Mouse (Mus musculus): ENCODE data around the gene Rbms1. TPM values are rescaled to one million over a fixed set of nuclear protein-coding genes. Genes with fewer than 3 reads are reported as not detected.

The Rbms1 gene
- total and polyA plus RNA-seq, 2 experiments from 2014 or later: 16.2 to 38.2 TPM

- no peaks in the 10 kb centered on the region for H3K27me3 ChIP-seq (ENCODE audit: insufficient read depth, low read length)
- no peaks in the 10 kb centered on the region for H3K36me3 ChIP-seq (ENCODE audit: insufficient read depth)
- H3K27ac ChIP-seq (ENCODE audit: low read depth, low read length): no peak overlapping the region
- H3K4me3 ChIP-seq (ENCODE audit: low read depth, low read length): no peak overlapping the region
- no peak for TF ChIP-seq CTCF (IDR thresholded peaks at IDR 0.05; ENCODE audit: low read depth)
- ATAC-seq: no peak
- H3K9ac ChIP-seq: no peak overlapping the region
- no peaks in the 10 kb centered on the region for H3K9me3 ChIP-seq (ENCODE audit: low read length)
- H3K4me1 ChIP-seq (ENCODE audit: insufficient read depth): no peaks in the 10 kb centered on the region
- 95% methylated on average over 8 of the region's 8 CpGs for WGBS
- no peak overlapping the region for H3K4me2 ChIP-seq (ENCODE audit: low read depth)
- no peak for DNase-seq
Measured at GRCm38 (mm10) chr2:60862913-60863711, 99.9 kb downstream of the Rbms1 start.

GRCm38 (mm10) chr2:60858116-60858515, 104.9 kb downstream of the Rbms1 start:
- DNase-seq (no peak), ATAC-seq (no peak)
- Histone ChIP-seq H3K36me3 (ENCODE audit: insufficient read depth) (no peaks in the 10 kb centered on the region), H3K4me3 (ENCODE audit: low read depth, low read length) (no peak overlapping the region), H3K4me2 (ENCODE audit: low read depth) (no peak overlapping the region), H3K27me3 (ENCODE audit: insufficient read depth, low read length) (no peaks in the 10 kb centered on the region), H3K9ac (no peak overlapping the region), H3K27ac (ENCODE audit: low read depth, low read length) (no peak overlapping the region), H3K9me3 (ENCODE audit: low read length) (no peaks in the 10 kb centered on the region), H3K4me1 (ENCODE audit: insufficient read depth) (no peaks in the 10 kb centered on the region)
- no peak for TF ChIP-seq CTCF (IDR thresholded peaks at IDR 0.05; ENCODE audit: low read depth)
- 81% methylated on average over 1 of the region's 1 CpGs for WGBS

- DNase-seq (no peak), ATAC-seq (no peak)
- 91% methylated on average over 2 of the region's 2 CpGs for WGBS
- Histone ChIP-seq H3K4me3 (ENCODE audit: low read depth, low read length) (no peak overlapping the region), H3K27me3 (ENCODE audit: insufficient read depth, low read length) (no peaks in the 10 kb centered on the region), H3K4me2 (ENCODE audit: low read depth) (no peak overlapping the region), H3K36me3 (ENCODE audit: insufficient read depth) (no peaks in the 10 kb centered on the region), H3K9me3 (ENCODE audit: low read length) (no peaks in the 10 kb centered on the region), H3K4me1 (ENCODE audit: insufficient read depth) (no peaks in the 10 kb centered on the region), H3K27ac (ENCODE audit: low read depth, low read length) (no peak overlapping the region), H3K9ac (no peak overlapping the region)
- no peak for TF ChIP-seq CTCF (IDR thresholded peaks at IDR 0.05; ENCODE audit: low read depth)
Measured at GRCm38 (mm10) chr2:60856097-60856496, 106.9 kb downstream of the Rbms1 start.

GRCm38 (mm10) chr2:60855006-60855405, 108.0 kb downstream of the Rbms1 start:
- Histone ChIP-seq H3K27me3 (ENCODE audit: insufficient read depth, low read length) (no peaks in the 10 kb centered on the region), H3K4me3 (ENCODE audit: low read depth, low read length) (no peak overlapping the region), H3K27ac (ENCODE audit: low read depth, low read length) (no peak overlapping the region), H3K36me3 (ENCODE audit: insufficient read depth) (no peaks in the 10 kb centered on the region), H3K4me2 (ENCODE audit: low read depth) (no peak overlapping the region), H3K9ac (no peak overlapping the region), H3K9me3 (ENCODE audit: low read length) (no peaks in the 10 kb centered on the region), H3K4me1 (ENCODE audit: insufficient read depth) (no peaks in the 10 kb centered on the region)
- ATAC-seq: no peak
- DNase-seq: no peak
- no peak for TF ChIP-seq CTCF (IDR thresholded peaks at IDR 0.05; ENCODE audit: low read depth)
- WGBS: 54% methylated on average over 4 of the region's 4 CpGs

GRCm38 (mm10) chr2:60851898-60852297, 111.1 kb downstream of the Rbms1 start:
- Histone ChIP-seq H3K4me3 (ENCODE audit: low read depth, low read length) (no peak overlapping the region), H3K4me1 (ENCODE audit: insufficient read depth) (no peaks in the 10 kb centered on the region), H3K9me3 (ENCODE audit: low read length) (no peaks in the 10 kb centered on the region), H3K27ac (ENCODE audit: low read depth, low read length) (no peak overlapping the region), H3K9ac (no peak overlapping the region), H3K27me3 (ENCODE audit: insufficient read depth, low read length) (no peaks in the 10 kb centered on the region), H3K4me2 (ENCODE audit: low read depth) (no peak overlapping the region), H3K36me3 (ENCODE audit: insufficient read depth) (no peaks in the 10 kb centered on the region)
- TF ChIP-seq CTCF (IDR thresholded peaks at IDR 0.05; ENCODE audit: low read depth): no peak
- no peak for ATAC-seq
- no peak for DNase-seq
- 87% methylated on average over 3 of the region's 3 CpGs for WGBS

GRCm38 (mm10) chr2:60851057-60851718, 111.8 kb downstream of the Rbms1 start:
- H3K4me1 ChIP-seq (ENCODE audit: insufficient read depth): no peaks in the 10 kb centered on the region
- H3K27ac ChIP-seq (ENCODE audit: low read depth, low read length): no peak overlapping the region
- DNase-seq (no peak), ATAC-seq (no peak)
- H3K9me3 ChIP-seq (ENCODE audit: low read length): no peaks in the 10 kb centered on the region
- no peak overlapping the region for H3K9ac ChIP-seq
- WGBS: 63% methylated on average over 14 of the region's 14 CpGs
- H3K36me3 ChIP-seq (ENCODE audit: insufficient read depth): no peaks in the 10 kb centered on the region
- H3K4me3 ChIP-seq (ENCODE audit: low read depth, low read length): no peak overlapping the region
- no peak for TF ChIP-seq CTCF (IDR thresholded peaks at IDR 0.05; ENCODE audit: low read depth)
- H3K4me2 ChIP-seq (ENCODE audit: low read depth): no peak overlapping the region
- no peaks in the 10 kb centered on the region for H3K27me3 ChIP-seq (ENCODE audit: insufficient read depth, low read length)

- no peak for TF ChIP-seq CTCF (IDR thresholded peaks at IDR 0.05; ENCODE audit: low read depth)
- Histone ChIP-seq H3K9ac (no peak overlapping the region), H3K4me2 (ENCODE audit: low read depth) (no peak overlapping the region), H3K4me1 (ENCODE audit: insufficient read depth) (no peaks in the 10 kb centered on the region), H3K9me3 (ENCODE audit: low read length) (no peaks in the 10 kb centered on the region), H3K36me3 (ENCODE audit: insufficient read depth) (no peaks in the 10 kb centered on the region), H3K4me3 (ENCODE audit: low read depth, low read length) (no peak overlapping the region), H3K27ac (ENCODE audit: low read depth, low read length) (no peak overlapping the region), H3K27me3 (ENCODE audit: insufficient read depth, low read length) (no peaks in the 10 kb centered on the region)
- DNase-seq: no peak
- ATAC-seq: no peak
- WGBS: 96% methylated on average over 4 of the region's 4 CpGs
Measured at GRCm38 (mm10) chr2:60848478-60848877, 114.5 kb downstream of the Rbms1 start.

Measured in forebrain, postnatal 0 days (tissue).